Mouse (Mus musculus) CH12.LX (cell line): ENCODE measurements at regions not wholly inside any gene's neighbourhood (a gene's known extent, or its start where the extent isn't known, plus 50 kb on each side); places are given as distances from the start of the nearest gene placed in this dataset.

ENCODE experiments used
- DNase-seq: peaks from one replicate; pipeline ENCODE4 v3.0.0-alpha.2; 2013; ENCODE audit errors: extremely low read depth
- H3K27ac ChIP-seq: 2 replicates; pipeline ENCODE4 v1.5.1; 2012; ENCODE audit warnings: low read depth, mild to moderate bottlenecking, control low read depth, moderate library complexity; ENCODE audit not compliant: insufficient read depth
- H3K27me3 ChIP-seq: replicated peaks from 2 replicates; pipeline ENCODE3; 2012; ENCODE audit warnings: inconsistent platforms
- H3K36me3 ChIP-seq, 2 experiments: replicated peaks in 1 of 2; 2 replicates each; pipeline versions ENCODE3 to v1.6.1; 2012; ENCODE audit warnings: inconsistent platforms in 1 of 2, low read length in 1 of 2, mild to moderate bottlenecking in 1 of 2, mixed read lengths in 1 of 2, moderate library complexity in 1 of 2; ENCODE audit not compliant: control insufficient read depth in 1 of 2, insufficient read depth in 1 of 2
- H3K4me1 ChIP-seq, 2 experiments: 2 replicates each; pipeline ENCODE4 v1.6.1; 2012; ENCODE audit warnings: inconsistent platforms in 1 of 2, moderate library complexity in 1 of 2; ENCODE audit not compliant: insufficient read depth in 2 of 2, control insufficient read depth in 1 of 2
- H3K4me2 ChIP-seq: 2 replicates; pipeline ENCODE4 v1.6.1; 2012; ENCODE audit warnings: low read depth, mild to moderate bottlenecking, control low read depth; ENCODE audit not compliant: poor library complexity, insufficient read depth, severe bottlenecking
- H3K4me3 ChIP-seq, 3 experiments: fragments of 150-350 bp in 1 of 3; sonication (generic) in 1 of 3; replicated peaks in 1 of 3; 2 replicates each; pipeline versions ENCODE3 to v1.5.1; 2011 to 2012; ENCODE audit warnings: low read depth in 2 of 3, low read length in 2 of 3, mild to moderate bottlenecking in 2 of 3, moderate library complexity in 2 of 3, control low read depth in 1 of 3, improper control_type of control experiment in 1 of 3, inconsistent platforms in 1 of 3, mixed read lengths in 1 of 3; ENCODE audit not compliant: poor library complexity in 1 of 3
- H3K79me2 ChIP-seq: replicated peaks from 2 replicates; pipeline ENCODE4 v1.6.1; 2012; ENCODE audit warnings: mild to moderate bottlenecking, moderate library complexity; ENCODE audit not compliant: control insufficient read depth, poor library complexity, insufficient read depth, severe bottlenecking; ENCODE audit errors: extremely low read depth
- H3K9ac ChIP-seq: 2 replicates; pipeline ENCODE4 v1.6.1; 2012; ENCODE audit warnings: low read depth, mild to moderate bottlenecking, control low read depth, moderate library complexity; ENCODE audit not compliant: insufficient read depth
- H3K9me3 ChIP-seq: replicated peaks from 2 replicates; pipeline ENCODE3; 2012; ENCODE audit warnings: low read length, inconsistent platforms, mixed read lengths
- CHD1 ChIP-seq: IDR thresholded peaks from 2 replicates; pipeline ENCODE4 v1.6.1; 2012; ENCODE audit warnings: low read depth, low read length, improper control_type of control experiment, inconsistent platforms
- CTCF ChIP-seq, 2 experiments: IDR thresholded peaks in 1 of 2; conservative IDR thresholded peaks in 1 of 2; 2 replicates each; pipeline ENCODE4 v1.5.1; 2011 to 2012; ENCODE audit warnings: low read depth in 2 of 2, low read length in 2 of 2, improper control_type of control experiment in 1 of 2, inconsistent platforms in 1 of 2, mild to moderate bottlenecking in 1 of 2, moderate library complexity in 1 of 2
- E2F4 ChIP-seq: IDR thresholded peaks from 2 replicates; pipeline ENCODE4 v1.6.1; 2011; ENCODE audit warnings: low read depth, low read length, improper control_type of control experiment; ENCODE audit not compliant: insufficient replicate concordance
- ETS1 ChIP-seq: conservative IDR thresholded peaks from 2 replicates; pipeline ENCODE4 v1.6.1; 2012; ENCODE audit warnings: low read depth, mild to moderate bottlenecking, inconsistent platforms, low read length, improper control_type of control experiment, moderate library complexity
- GABPA ChIP-seq: IDR thresholded peaks from 2 replicates; pipeline ENCODE4 v1.6.1; 2012; ENCODE audit warnings: low read depth, low read length, improper control_type of control experiment, inconsistent platforms; ENCODE audit not compliant: insufficient replicate concordance
- MXI1 ChIP-seq: IDR thresholded peaks from 2 replicates; pipeline ENCODE4 v1.6.1; 2011; ENCODE audit warnings: mild to moderate bottlenecking, low read depth, low read length, improper control_type of control experiment
- NRF1 ChIP-seq: IDR thresholded peaks from 2 replicates; pipeline ENCODE4 v1.6.1; 2014; ENCODE audit warnings: low read depth, mild to moderate bottlenecking, inconsistent platforms, low read length, improper control_type of control experiment, moderate library complexity
- PAX5 ChIP-seq: IDR thresholded peaks from 2 replicates; pipeline ENCODE4 v1.6.1; 2012; ENCODE audit warnings: low read length, inconsistent platforms, mixed read lengths
- POLR2A ChIP-seq: IDR thresholded peaks from 2 replicates; pipeline ENCODE4 v1.6.1; 2011; ENCODE audit warnings: low read depth, mild to moderate bottlenecking, improper control_type of control experiment, low read length
- POLR2AphosphoS2 ChIP-seq: IDR thresholded peaks from 2 replicates; pipeline ENCODE4 v1.6.1; 2011; ENCODE audit warnings: low read depth, low read length, improper control_type of control experiment
- RAD21 ChIP-seq: IDR thresholded peaks from 2 replicates; pipeline ENCODE4 v1.6.1; 2011; ENCODE audit warnings: low read depth, mild to moderate bottlenecking, low read length, improper control_type of control experiment, moderate library complexity
- SIN3A ChIP-seq: IDR thresholded peaks from 2 replicates; pipeline ENCODE4 v1.6.1; 2012; ENCODE audit warnings: low read length, improper control_type of control experiment, inconsistent platforms
- SMC3 ChIP-seq: IDR thresholded peaks from 2 replicates; pipeline ENCODE4 v1.6.1; 2011; ENCODE audit warnings: low read depth, low read length, improper control_type of control experiment
- TBP ChIP-seq: conservative IDR thresholded peaks from 2 replicates; pipeline ENCODE4 v1.6.1; 2011; ENCODE audit warnings: low read depth, low read length, improper control_type of control experiment
- UBTF ChIP-seq: IDR thresholded peaks from 2 replicates; pipeline ENCODE4 v1.6.1; 2012; ENCODE audit warnings: low read depth, mild to moderate bottlenecking, inconsistent platforms, low read length, improper control_type of control experiment, moderate library complexity
- ZKSCAN1 ChIP-seq: IDR thresholded peaks from 2 replicates; pipeline ENCODE4 v1.6.1; 2012; ENCODE audit warnings: low read depth, inconsistent platforms, low read length, improper control_type of control experiment, borderline replicate concordance
- ZMIZ1 ChIP-seq: IDR thresholded peaks from 2 replicates; pipeline ENCODE4 v1.6.1; 2012; ENCODE audit warnings: low read depth, mild to moderate bottlenecking, inconsistent platforms, low read length, improper control_type of control experiment
- ZNF384 ChIP-seq: IDR thresholded peaks from 2 replicates; pipeline ENCODE4 v1.6.1; 2012; ENCODE audit warnings: low read depth, low read length, improper control_type of control experiment, inconsistent platforms
- dilution Hi-C: fragments of 300-500 bp; cut with MboI; formaldehyde crosslinking; loops from 2 replicates; pipeline ENCODE4 v1.14.3; 2020; ENCODE audit warnings: low sequenced_read_pairs; ENCODE audit not compliant: extremely low pct_unique_long_range_greater_than_20kb, extremely low pct_ligation_motif_present
- in situ Hi-C: fragments of 300-500 bp; cut with MboI; formaldehyde crosslinking; loops from 3 replicates; pipeline ENCODE4 v1.14.3; 2019; ENCODE audit warnings: low sequenced_read_pairs, low pct_ligation_motif_present, low pct_unique_long_range_greater_than_20kb, mixed read lengths

DNA sequence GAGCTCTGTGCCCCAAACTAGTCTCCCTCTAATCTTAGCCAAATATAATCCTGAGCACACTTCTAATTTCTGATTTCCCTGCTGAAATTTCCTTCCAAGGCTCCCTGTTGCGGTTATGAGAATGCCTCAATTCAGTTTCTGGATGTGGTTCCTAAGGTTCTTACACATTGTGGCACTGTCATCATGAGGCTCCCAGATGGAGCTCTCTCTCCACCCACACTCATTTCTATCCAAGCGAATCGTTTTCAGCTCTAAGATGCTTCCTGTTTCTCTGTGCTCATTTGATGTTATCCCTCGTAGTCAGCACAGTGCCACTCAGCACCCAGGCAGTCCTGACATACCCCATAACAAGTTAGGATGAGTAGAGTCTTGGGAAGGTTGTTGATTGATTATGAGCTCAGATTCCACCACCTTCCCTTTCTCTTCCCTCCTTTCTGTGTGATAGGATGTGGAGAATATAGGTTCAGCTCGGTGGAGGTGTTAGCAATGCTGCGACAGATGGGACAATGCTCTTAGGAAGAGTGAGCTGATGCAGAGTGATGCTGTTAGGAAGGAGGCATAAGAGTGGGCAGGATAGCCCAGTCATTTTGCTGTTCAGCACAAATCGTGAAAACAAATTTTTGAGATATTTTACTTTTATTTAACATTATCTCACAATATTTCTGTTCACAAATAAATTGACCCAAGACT is 808.7 kb upstream of the Zeb2 start:
- Histone ChIP-seq H3K4me3 (no peak overlapping the region), H3K9me3 (no peaks in the 10 kb centered on the region), H3K27me3 (no peaks in the 10 kb centered on the region), H3K27ac (no peak overlapping the region), H3K4me2 (no peak overlapping the region), H3K9ac (no peak overlapping the region), H3K36me3 (no peaks in the 10 kb centered on the region), H3K4me1 (peaks cover 0 to 8% of the 10 kb centered on the region in 2 experiments; a peak in 1 of 4 replicates), H3K79me2 (no peaks in the 10 kb centered on the region)
- dilution Hi-C loops = no loop called here
- no peak for TF ChIP-seq NRF1
- no peak for TF ChIP-seq POLR2AphosphoS2
- TF ChIP-seq SIN3A = no peak
- TF ChIP-seq MXI1 = no peak
- TF ChIP-seq ZMIZ1 = no peak
- TF ChIP-seq CTCF (conservative IDR thresholded peaks at IDR 0.05 in 1 of 2, IDR thresholded peaks at IDR 0.05 in 1 of 2; ENCODE audit: low read depth in 2 of 2, low read length in 2 of 2) = peak in 1 of 2 experiments; percentile 26; a peak in 1 of 4 replicates
- no peak for TF ChIP-seq TBP
- peak; percentile 45 for TF ChIP-seq RAD21
- peak; percentile 42 for TF ChIP-seq SMC3
- peak; percentile 25 for DNase-seq
- in situ Hi-C loops = no loop called here

DNA sequence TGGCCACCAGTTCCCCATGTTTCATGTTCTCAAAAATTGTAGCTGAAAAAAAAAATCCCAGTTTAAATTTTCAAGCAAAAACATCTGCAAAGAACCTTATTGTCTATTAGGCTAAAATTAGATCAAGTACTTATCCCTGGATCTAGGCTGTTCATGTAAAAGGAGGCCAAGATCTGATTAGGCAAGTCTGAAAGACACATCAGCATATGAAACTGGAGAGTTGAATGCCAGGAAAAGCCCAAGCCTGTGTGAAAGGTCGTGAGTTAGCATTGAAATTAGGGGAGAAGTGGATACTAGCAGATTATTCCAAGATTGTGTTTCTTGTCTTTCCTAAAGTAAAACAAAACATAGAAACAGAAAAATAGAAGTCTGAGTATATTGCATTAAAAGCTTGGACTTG is 791.7 kb upstream of the Zeb2 start:
- DNase-seq = no peak
- no peak overlapping the region for H3K27ac ChIP-seq
- H3K4me2 ChIP-seq = no peak overlapping the region
- TF ChIP-seq GABPA (no peak), POLR2A (no peak), ZKSCAN1 (no peak), ETS1 (no peak), PAX5 (no peak), UBTF (no peak), CTCF (conservative IDR thresholded peaks at IDR 0.05 in 1 of 2, IDR thresholded peaks at IDR 0.05 in 1 of 2; ENCODE audit: low read depth in 2 of 2, low read length in 2 of 2) (no peak), ZNF384 (no peak), POLR2AphosphoS2 (no peak), E2F4 (no peak), CHD1 (no peak), RAD21 (no peak)
- H3K4me3 ChIP-seq = no peak overlapping the region
- in situ Hi-C loops = no loop called here
- H3K9ac ChIP-seq = no peak overlapping the region
- no peaks in the 10 kb centered on the region for H3K4me1 ChIP-seq
- H3K79me2 ChIP-seq = no peaks in the 10 kb centered on the region
- H3K27me3 ChIP-seq = no peaks in the 10 kb centered on the region
- no peaks in the 10 kb centered on the region for H3K9me3 ChIP-seq
- no peaks in the 10 kb centered on the region for H3K36me3 ChIP-seq
- dilution Hi-C loops = no loop called here
